Mouse (Mus musculus) gastrocnemius, adult 8-10 months (tissue): ENCODE measurements around the gene Smr2. TPM values are rescaled to one million over a fixed set of nuclear protein-coding genes. Genes with fewer than 3 reads are reported as not detected.
"Not testable (repeated sequence)": the region's sequence is repeated elsewhere in the genome, so short reads cannot be mapped to it uniquely, and the experiment has no call there.

Source experiments
- DNase-seq, 2 experiments: peaks; one replicate each; pipeline ENCODE4 v3.0.0; 2022; ENCODE audit warnings: low spot score in 2 of 2
- total RNA-seq, 4 experiments: library from RNA; stranded (reverse); gene quantifications; 2 replicates each; pipeline ENCODE4 v1.2.4; 2022

The Smr2 gene
- total RNA-seq: not detected

- DNase-seq: not testable (repeated sequence)
Observed at GRCm38 (mm10) chr5:88086256-88086655, at the start of gene Smr2. TSS of gene Smr2 (plus strand) at chr5:88086556.

- no peak for DNase-seq
Observed at GRCm38 (mm10) chr5:88111430-88111829, 25.1 kb downstream of the Smr2 start, which contains the start of gene Gm11116. TSS of gene Gm11116 (minus strand) at chr5:88111530.

GRCm38 (mm10) chr5:88153999-88154398, 67.6 kb downstream of the Smr2 start, which contains the start of gene Gm11115:
TSS of gene Gm11115 (minus strand) at chr5:88154099.
- DNase-seq: no peak

Other genes with a start within 250 kb of the Smr2 start
- not detected for gene Odam, start 201.5 kb upstream of the Smr2 start, total RNA-seq
- gene Csn3, start 161.0 kb upstream of the Smr2 start, total RNA-seq: not detected
- not detected for gene 2310003L06Rik, start 117.1 kb upstream of the Smr2 start, total RNA-seq
- gene Gm28434, start 117.0 kb upstream of the Smr2 start, total RNA-seq: not detected
- not detected for gene Cabs1, start 107.1 kb upstream of the Smr2 start, total RNA-seq
- not detected for gene Smr3a, start 84.0 kb upstream of the Smr2 start, total RNA-seq
- gene Gm11116, start 25.0 kb downstream of the Smr2 start, total RNA-seq: not detected
- not detected for gene Gm11115, start 67.5 kb downstream of the Smr2 start, total RNA-seq
- gene Gm7714, start 182.4 kb downstream of the Smr2 start, total RNA-seq: not detected
- gene Prol1, start 230.8 kb downstream of the Smr2 start, total RNA-seq: not detected